Mouse (Mus musculus): ENCODE data around the gene Klk1. TPM values are rescaled to one million over a fixed set of nuclear protein-coding genes. Genes with fewer than 3 reads are reported as not detected.
"Not testable (repeated sequence)": the region's sequence is repeated elsewhere in the genome, so short reads cannot be mapped to it uniquely, and the experiment has no call there.

Klk1 gene
- polyA plus RNA-seq (2014; fragmentation: Nextera tagmentation; extraction: Ambion mirVana): not detected in 2 replicates

- no peak within 1 kb of the TSS for H3K27ac ChIP-seq (replicated peaks; ENCODE audit: low read depth, low read length)
- H3K4me2 ChIP-seq (ENCODE audit: low read depth, low read length): no peak within 1 kb of the TSS
- H3K9ac ChIP-seq (ENCODE audit: low read depth, low read length): no peak within 1 kb of the TSS
- DNase-seq (ENCODE audit: low spot score): no peak
- no peaks in the 10 kb centered on the region for H3K9me3 ChIP-seq (ENCODE audit: control insufficient read depth, low read length)
- H3K27me3 ChIP-seq (replicated peaks; ENCODE audit: control insufficient read depth, insufficient read depth, low read length): no peaks in the 10 kb centered on the region
- H3K36me3 ChIP-seq (ENCODE audit: control insufficient read depth, insufficient read depth, low read length): no peaks in the 10 kb centered on the region
- H3K4me3 ChIP-seq (ENCODE audit: low read depth, low read length): no peak within 1 kb of the TSS
- no peak for ATAC-seq (ENCODE audit: low read depth)
- H3K4me1 ChIP-seq (ENCODE audit: control insufficient read depth, insufficient read depth, low read length): no peaks in the 10 kb centered on the region
- 0% methylated on average over 1 of the region's 1 CpGs for WGBS
Observed at GRCm38 (mm10) chr7:44225076-44225475, at the start of gene Klk1. TSS of gene Klk1 (plus strand) at chr7:44225360.

GRCm38 (mm10) chr7:44179299-44180045 is 45.7 kb upstream of the Klk1 start:
- DNase-seq (ENCODE audit: low spot score): no peak
- Histone ChIP-seq H3K9ac (ENCODE audit: low read depth, low read length) (no peak overlapping the region), H3K27me3 (replicated peaks; ENCODE audit: control insufficient read depth, insufficient read depth, low read length) (no peaks in the 10 kb centered on the region), H3K4me3 (ENCODE audit: low read depth, low read length) (no peak overlapping the region), H3K9me3 (ENCODE audit: control insufficient read depth, low read length) (no peaks in the 10 kb centered on the region), H3K4me1 (ENCODE audit: control insufficient read depth, insufficient read depth, low read length) (no peaks in the 10 kb centered on the region), H3K36me3 (ENCODE audit: control insufficient read depth, insufficient read depth, low read length) (no peaks in the 10 kb centered on the region), H3K4me2 (ENCODE audit: low read depth, low read length) (no peak overlapping the region), H3K27ac (replicated peaks; ENCODE audit: low read depth, low read length) (no peak overlapping the region)
- ATAC-seq (ENCODE audit: low read depth): no peak
- WGBS: 61% methylated on average over 9 of the region's 9 CpGs

GRCm38 (mm10) chr7:44186516-44186915 is 38.6 kb upstream of the Klk1 start:
- not testable (repeated sequence) for H3K4me1 ChIP-seq (ENCODE audit: control insufficient read depth, insufficient read depth, low read length); H3K36me3 ChIP-seq (ENCODE audit: control insufficient read depth, insufficient read depth, low read length); H3K9me3 ChIP-seq (ENCODE audit: control insufficient read depth, low read length); H3K27me3 ChIP-seq (replicated peaks; ENCODE audit: control insufficient read depth, insufficient read depth, low read length); H3K27ac ChIP-seq (replicated peaks; ENCODE audit: low read depth, low read length); H3K9ac ChIP-seq (ENCODE audit: low read depth, low read length); H3K4me2 ChIP-seq (ENCODE audit: low read depth, low read length); DNase-seq (ENCODE audit: low spot score); H3K4me3 ChIP-seq (ENCODE audit: low read depth, low read length); ATAC-seq (ENCODE audit: low read depth)
- WGBS: 59% methylated on average over 8 of the region's 8 CpGs

GRCm38 (mm10) chr7:44187936-44188335 is 37.2 kb upstream of the Klk1 start, which contains the start of gene Klk1b24:
TSS of gene Klk1b24 (plus strand) at chr7:44188236.
- H3K4me2 ChIP-seq (ENCODE audit: low read depth, low read length); H3K4me3 ChIP-seq (ENCODE audit: low read depth, low read length); H3K9ac ChIP-seq (ENCODE audit: low read depth, low read length); DNase-seq (ENCODE audit: low spot score); H3K27me3 ChIP-seq (replicated peaks; ENCODE audit: control insufficient read depth, insufficient read depth, low read length); H3K36me3 ChIP-seq (ENCODE audit: control insufficient read depth, insufficient read depth, low read length); H3K27ac ChIP-seq (replicated peaks; ENCODE audit: low read depth, low read length); ATAC-seq (ENCODE audit: low read depth); H3K4me1 ChIP-seq (ENCODE audit: control insufficient read depth, insufficient read depth, low read length); H3K9me3 ChIP-seq (ENCODE audit: control insufficient read depth, low read length): not testable (repeated sequence)

GRCm38 (mm10) chr7:44193466-44193865 is 31.7 kb upstream of the Klk1 start:
- not testable (repeated sequence) for H3K27me3 ChIP-seq (replicated peaks; ENCODE audit: control insufficient read depth, insufficient read depth, low read length); DNase-seq (ENCODE audit: low spot score); H3K4me1 ChIP-seq (ENCODE audit: control insufficient read depth, insufficient read depth, low read length); H3K27ac ChIP-seq (replicated peaks; ENCODE audit: low read depth, low read length); H3K4me3 ChIP-seq (ENCODE audit: low read depth, low read length); H3K36me3 ChIP-seq (ENCODE audit: control insufficient read depth, insufficient read depth, low read length); ATAC-seq (ENCODE audit: low read depth); H3K9me3 ChIP-seq (ENCODE audit: control insufficient read depth, low read length); H3K9ac ChIP-seq (ENCODE audit: low read depth, low read length); H3K4me2 ChIP-seq (ENCODE audit: low read depth, low read length)
- 75% methylated on average over 1 of the region's 1 CpGs for WGBS

- no peaks in the 10 kb centered on the region for H3K9me3 ChIP-seq (ENCODE audit: control insufficient read depth, low read length)
- WGBS: 68% methylated on average over 3 of the region's 3 CpGs
- no peak for ATAC-seq (ENCODE audit: low read depth)
Observed at GRCm38 (mm10) chr7:44197891-44198290, 27.3 kb upstream of the Klk1 start, which contains the start of gene Klk1b3. TSS of gene Klk1b3 (plus strand) at chr7:44198191.

GRCm38 (mm10) chr7:44207135-44207534 is 18.0 kb upstream of the Klk1 start, which contains the start of gene Klk1b4:
TSS of gene Klk1b4 (plus strand) at chr7:44207435.
- H3K4me2 ChIP-seq (ENCODE audit: low read depth, low read length); H3K9ac ChIP-seq (ENCODE audit: low read depth, low read length); H3K27me3 ChIP-seq (replicated peaks; ENCODE audit: control insufficient read depth, insufficient read depth, low read length); DNase-seq (ENCODE audit: low spot score); H3K36me3 ChIP-seq (ENCODE audit: control insufficient read depth, insufficient read depth, low read length); H3K9me3 ChIP-seq (ENCODE audit: control insufficient read depth, low read length); H3K4me1 ChIP-seq (ENCODE audit: control insufficient read depth, insufficient read depth, low read length); H3K27ac ChIP-seq (replicated peaks; ENCODE audit: low read depth, low read length); H3K4me3 ChIP-seq (ENCODE audit: low read depth, low read length); ATAC-seq (ENCODE audit: low read depth): not testable (repeated sequence)
- 44% methylated on average over 3 of the region's 3 CpGs for WGBS

More at GRCm38 (mm10) chr7:44197891-44198290, 27.3 kb upstream of the Klk1 start, which contains the start of gene Klk1b3:
- no peak within 1 kb of the TSS for H3K4me2 ChIP-seq (ENCODE audit: low read depth, low read length)
- no peak within 1 kb of the TSS for H3K9ac ChIP-seq (ENCODE audit: low read depth, low read length)
- no peak within 1 kb of the TSS for H3K27ac ChIP-seq (replicated peaks; ENCODE audit: low read depth, low read length)
- no peak within 1 kb of the TSS for H3K4me3 ChIP-seq (ENCODE audit: low read depth, low read length)
- no peaks in the 10 kb centered on the region for H3K4me1 ChIP-seq (ENCODE audit: control insufficient read depth, insufficient read depth, low read length)
- no peak for DNase-seq (ENCODE audit: low spot score)
- no peaks in the 10 kb centered on the region for H3K27me3 ChIP-seq (replicated peaks; ENCODE audit: control insufficient read depth, insufficient read depth, low read length)
- H3K36me3 ChIP-seq (ENCODE audit: control insufficient read depth, insufficient read depth, low read length): no peaks in the 10 kb centered on the region

- no peak overlapping the region for H3K9ac ChIP-seq (ENCODE audit: low read depth, low read length)
- H3K4me2 ChIP-seq (ENCODE audit: low read depth, low read length): no peak overlapping the region
- whole genome bisulfite sequencing: 79% methylated on average over 3 of the region's 3 CpGs
Observed at GRCm38 (mm10) chr7:44208307-44208706, 16.9 kb upstream of the Klk1 start.

GRCm38 (mm10) chr7:44215645-44216044 is 9.5 kb upstream of the Klk1 start, which contains the start of gene Klk1b5:
TSS of gene Klk1b5 (plus strand) at chr7:44215945.
- Histone ChIP-seq H3K9ac (ENCODE audit: low read depth, low read length) (no peak within 1 kb of the TSS), H3K27me3 (replicated peaks; ENCODE audit: control insufficient read depth, insufficient read depth, low read length) (no peaks in the 10 kb centered on the region), H3K36me3 (ENCODE audit: control insufficient read depth, insufficient read depth, low read length) (no peaks in the 10 kb centered on the region), H3K27ac (replicated peaks; ENCODE audit: low read depth, low read length) (no peak within 1 kb of the TSS), H3K4me3 (ENCODE audit: low read depth, low read length) (no peak within 1 kb of the TSS), H3K9me3 (ENCODE audit: control insufficient read depth, low read length) (no peaks in the 10 kb centered on the region), H3K4me2 (ENCODE audit: low read depth, low read length) (no peak within 1 kb of the TSS), H3K4me1 (ENCODE audit: control insufficient read depth, insufficient read depth, low read length) (no peaks in the 10 kb centered on the region)
- 77% methylated on average over 1 of the region's 1 CpGs for WGBS
- DNase-seq (ENCODE audit: low spot score) (no peak), ATAC-seq (ENCODE audit: low read depth) (no peak)

More at GRCm38 (mm10) chr7:44208307-44208706, 16.9 kb upstream of the Klk1 start:
- Histone ChIP-seq H3K36me3 (ENCODE audit: control insufficient read depth, insufficient read depth, low read length) (no peaks in the 10 kb centered on the region), H3K9me3 (ENCODE audit: control insufficient read depth, low read length) (no peaks in the 10 kb centered on the region), H3K4me1 (ENCODE audit: control insufficient read depth, insufficient read depth, low read length) (no peaks in the 10 kb centered on the region), H3K27me3 (replicated peaks; ENCODE audit: control insufficient read depth, insufficient read depth, low read length) (no peaks in the 10 kb centered on the region), H3K27ac (replicated peaks; ENCODE audit: low read depth, low read length) (no peak overlapping the region), H3K4me3 (ENCODE audit: low read depth, low read length) (no peak overlapping the region)
- ATAC-seq (ENCODE audit: low read depth) (no peak), DNase-seq (ENCODE audit: low spot score) (no peak)
